Mouse (Mus musculus) embryonic facial prominence, embryonic 13.5 days (tissue): ENCODE results near the gene Apc2. TPM values are rescaled to one million over a fixed set of nuclear protein-coding genes. Genes with fewer than 3 reads are reported as not detected.
A peak's percentile ranks its signal among the peaks of the same experiment; 100 is the strongest.
"Not testable (repeated sequence)": the region's sequence is repeated elsewhere in the genome, so short reads cannot be mapped to it uniquely, and the experiment has no call there.

Experiments used
- ATAC-seq: fragments of 200-750 bp; cut with Nextera tagmentation; 2 replicates; pipeline ENCODE4 v1.8.0; 2017; ENCODE audit warnings: low read depth; ENCODE audit not compliant: insufficient number of reproducible peaks, insufficient read depth, low FRiP score, low TSS enrichment
- H3K27ac ChIP-seq: fragments of 300-500 bp; sonication (generic); 2 replicates; pipeline ENCODE4 v1.5.1; 2015; ENCODE audit warnings: moderate library complexity, mild to moderate bottlenecking, inconsistent platforms
- H3K27me3 ChIP-seq: fragments of 300-500 bp; sonication (generic); 2 replicates; pipeline ENCODE4 v1.6.1; 2015; ENCODE audit warnings: mild to moderate bottlenecking, inconsistent platforms
- H3K36me3 ChIP-seq: fragments of 300-500 bp; sonication (generic); 2 replicates; pipeline ENCODE4 v1.6.1; 2015; ENCODE audit warnings: mild to moderate bottlenecking, inconsistent platforms
- H3K4me1 ChIP-seq: fragments of 300-500 bp; sonication (generic); 2 replicates; pipeline ENCODE4 v1.6.1; 2015; ENCODE audit warnings: inconsistent platforms
- H3K4me2 ChIP-seq: fragments of 300-500 bp; sonication (generic); 2 replicates; pipeline ENCODE4 v1.6.1; 2015; ENCODE audit warnings: moderate library complexity, mild to moderate bottlenecking, inconsistent platforms
- H3K4me3 ChIP-seq: fragments of 300-500 bp; sonication (generic); 2 replicates; pipeline ENCODE4 v1.5.1; 2015; ENCODE audit warnings: mild to moderate bottlenecking, inconsistent platforms
- H3K9ac ChIP-seq: fragments of 300-500 bp; sonication (generic); 2 replicates; pipeline ENCODE4 v1.6.1; 2015; ENCODE audit warnings: mild to moderate bottlenecking, inconsistent platforms
- H3K9me3 ChIP-seq: fragments of 300-500 bp; sonication (generic); 2 replicates; pipeline ENCODE4 v1.6.1; 2016; ENCODE audit warnings: inconsistent platforms
- WGBS: fragments of 180-500 bp; shearing (Covaris S2); methylation state at CpG from one replicate; pipeline ENCODE4 v1.1.7; 2015; ENCODE audit warnings: mixed read lengths; 5-methylcytosine and 5-hydroxymethylcytosine counted together
- polyA plus RNA-seq: library from polyadenylated mRNA; unstranded; fragments of >200 nt; fragmentation: Nextera tagmentation; extraction: Ambion mirVana; gene quantifications from 2 replicates; pipeline ENCODE4 v1.2.1, GENCODE M21; 2015

Apc2 gene
- polyA plus RNA-seq, 1 experiment from 2014 or later = 9.3 TPM

GRCm38 (mm10) chr10:80339941-80340750 lies 44.4 kb downstream of the Apc2 start:
- H3K27ac ChIP-seq = no peak overlapping the region
- peaks cover 48% of the 10 kb centered on the region for H3K4me1 ChIP-seq
- H3K36me3 ChIP-seq = no peaks in the 10 kb centered on the region
- H3K4me2 ChIP-seq = peak overlapping the region; percentile 50
- peaks cover 54% of the 10 kb centered on the region for H3K27me3 ChIP-seq
- H3K4me3 ChIP-seq = peak overlapping the region; percentile 19; the same call in 1 of the 2 replicates
- H3K9me3 ChIP-seq = no peaks in the 10 kb centered on the region
- H3K9ac ChIP-seq = no peak overlapping the region
- ATAC-seq = no peak
- 16% methylated on average over 19 of the region's 19 CpGs for WGBS

DNA sequence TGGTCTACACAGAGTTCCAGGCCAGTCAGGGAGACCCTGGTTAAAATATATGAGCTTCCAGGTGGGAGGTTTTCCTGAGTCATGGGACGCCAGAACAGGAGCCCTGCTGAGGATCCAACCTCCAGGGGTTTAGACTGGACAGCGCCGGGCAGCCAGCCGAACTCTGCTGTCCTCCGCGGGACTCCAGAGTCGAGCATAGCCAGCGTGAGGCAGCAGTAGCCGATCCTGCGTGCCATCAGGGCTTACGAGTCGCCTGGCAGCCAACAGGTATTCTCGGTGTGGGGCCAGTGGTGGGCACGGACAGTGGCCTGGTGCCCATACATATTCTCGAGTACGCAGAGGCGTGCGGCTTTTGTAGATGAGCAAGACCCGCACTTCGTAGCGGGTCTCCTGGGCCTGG lies 45.2 kb downstream of the Apc2 start:
- no peak for ATAC-seq
- no peaks in the 10 kb centered on the region for H3K9me3 ChIP-seq
- H3K36me3 ChIP-seq = no peaks in the 10 kb centered on the region
- 15% methylated on average over 21 of the region's 21 CpGs for WGBS
- H3K4me3 ChIP-seq = no peak overlapping the region
- no peak overlapping the region for H3K27ac ChIP-seq
- peaks cover 63% of the 10 kb centered on the region for H3K27me3 ChIP-seq
- peaks cover 52% of the 10 kb centered on the region for H3K4me1 ChIP-seq
- H3K9ac ChIP-seq = no peak overlapping the region
- no peak overlapping the region for H3K4me2 ChIP-seq

GRCm38 (mm10) chr10:80341491-80342304 lies 45.9 kb downstream of the Apc2 start:
- H3K27ac ChIP-seq = no peak overlapping the region
- no peaks in the 10 kb centered on the region for H3K9me3 ChIP-seq
- peak overlapping the region; percentile 55 for H3K9ac ChIP-seq
- 2% methylated on average over 47 of the region's 47 CpGs for WGBS
- peaks cover 69% of the 10 kb centered on the region for H3K27me3 ChIP-seq
- no peak for ATAC-seq
- H3K4me1 ChIP-seq = peaks cover 52% of the 10 kb centered on the region
- peak overlapping the region; percentile 62 for H3K4me2 ChIP-seq
- H3K36me3 ChIP-seq = no peaks in the 10 kb centered on the region
- H3K4me3 ChIP-seq = peak overlapping the region; percentile 43

DNA sequence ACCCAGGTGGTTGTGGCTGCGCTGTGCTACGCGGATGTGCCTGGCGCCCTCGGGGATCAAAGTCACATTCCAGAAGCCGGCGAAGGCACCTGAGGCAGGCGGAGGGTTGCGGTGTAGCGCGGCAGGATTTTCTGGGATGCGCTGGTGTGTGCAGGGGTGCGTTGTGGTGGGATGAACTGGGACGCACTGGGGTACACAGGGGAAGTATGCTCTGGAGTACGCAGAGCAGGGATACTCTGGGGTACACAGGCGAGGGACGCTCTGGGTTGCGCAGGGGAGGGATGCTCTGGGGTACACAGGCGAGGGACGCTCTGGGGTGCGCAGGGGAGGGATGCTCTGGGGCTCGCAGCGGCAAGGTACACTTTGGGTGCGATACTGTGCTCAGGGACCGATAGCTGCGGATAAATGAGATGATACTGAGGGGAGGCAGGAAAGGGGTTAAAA lies 46.5 kb downstream of the Apc2 start:
- 1% methylated on average over 26 of the region's 26 CpGs for WGBS
- Histone ChIP-seq H3K4me1 (peaks cover 54% of the 10 kb centered on the region), H3K4me2 (peak overlapping the region; percentile 62), H3K27ac (no peak overlapping the region), H3K4me3 (peak overlapping the region; percentile 43), H3K36me3 (no peaks in the 10 kb centered on the region), H3K27me3 (peaks cover 75% of the 10 kb centered on the region), H3K9me3 (no peaks in the 10 kb centered on the region), H3K9ac (peak overlapping the region; percentile 55)
- ATAC-seq = 0 out of 2 replicates have a peak, but pooled peaks have one; percentile 35

DNA sequence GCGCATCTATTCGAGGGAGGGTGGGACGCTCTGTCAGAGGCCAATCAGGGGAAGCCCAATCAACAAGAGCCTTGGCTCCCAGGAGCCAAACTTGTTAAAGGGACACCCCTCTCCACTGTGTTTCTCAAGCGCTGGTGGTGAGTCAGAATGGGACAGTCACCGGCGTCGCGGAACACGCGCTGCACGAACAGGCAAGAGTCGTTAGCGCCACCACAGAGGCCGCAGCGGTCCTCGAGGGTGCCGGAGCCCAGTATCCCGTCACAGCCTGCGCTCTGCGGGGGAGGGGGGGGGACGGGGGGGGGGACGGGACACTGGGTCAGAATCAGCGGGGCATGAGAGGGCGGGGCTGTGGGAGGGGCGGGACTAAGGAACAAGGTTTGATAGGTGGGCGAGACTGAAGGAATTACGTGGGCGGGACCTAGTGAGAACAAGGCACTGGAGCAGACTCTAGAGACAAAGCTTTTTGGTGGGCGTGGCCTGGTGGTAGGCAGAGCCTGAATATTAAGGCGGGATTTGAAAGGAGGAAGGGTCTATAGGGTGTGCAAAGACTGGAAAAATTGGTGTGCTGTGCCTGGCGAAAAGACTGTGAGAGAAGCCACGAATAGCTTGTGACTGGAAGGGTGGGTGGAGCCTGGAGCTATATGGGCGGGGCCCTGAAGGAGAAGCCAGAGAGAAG lies 47.1 kb downstream of the Apc2 start:
- peak; percentile 68 for ATAC-seq
- Histone ChIP-seq H3K4me2 (peak overlapping the region; percentile 62), H3K4me1 (peaks cover 60% of the 10 kb centered on the region), H3K27ac (peak overlapping the region; percentile 55; the same call in 1 of the 2 replicates), H3K9ac (0 out of 2 replicates have a peak overlapping the region, but pooled peaks have one; percentile 46), H3K27me3 (peaks cover 81% of the 10 kb centered on the region), H3K4me3 (peak overlapping the region; percentile 43), H3K36me3 (no peaks in the 10 kb centered on the region), H3K9me3 (no peaks in the 10 kb centered on the region)
- WGBS = under 1% methylated on average over 32 of the region's 33 CpGs

- Histone ChIP-seq H3K9me3 (no peaks in the 10 kb centered on the region), H3K4me2 (peak overlapping the region; percentile 62), H3K27me3 (peaks cover 87% of the 10 kb centered on the region), H3K9ac (0 out of 2 replicates have a peak overlapping the region, but pooled peaks have one; percentile 27), H3K36me3 (no peaks in the 10 kb centered on the region), H3K27ac (peak overlapping the region; percentile 55; the same call in 1 of the 2 replicates), H3K4me1 (peaks cover 66% of the 10 kb centered on the region), H3K4me3 (peak overlapping the region; percentile 43)
- no peak; the same call in 1 of the 2 replicates for ATAC-seq
- 34% methylated on average over 13 of the region's 13 CpGs for WGBS
Observed at GRCm38 (mm10) chr10:80343425-80343895, 47.7 kb downstream of the Apc2 start.

- Histone ChIP-seq H3K27me3 (peaks cover 94% of the 10 kb centered on the region), H3K9ac (no peak overlapping the region), H3K4me1 (peaks cover 73% of the 10 kb centered on the region), H3K9me3 (no peaks in the 10 kb centered on the region), H3K4me2 (peak overlapping the region; percentile 62), H3K36me3 (no peaks in the 10 kb centered on the region), H3K27ac (no peak overlapping the region), H3K4me3 (peak overlapping the region; percentile 43; the same call in 1 of the 2 replicates)
- whole genome bisulfite sequencing = 35% methylated on average over 9 of the region's 9 CpGs
- no peak for ATAC-seq
Observed at GRCm38 (mm10) chr10:80344131-80344661, 48.4 kb downstream of the Apc2 start.

GRCm38 (mm10) chr10:80345122-80345521 lies 49.3 kb downstream of the Apc2 start:
- H3K36me3 ChIP-seq = no peaks in the 10 kb centered on the region
- 1% methylated on average over 16 of the region's 16 CpGs for WGBS
- 0 out of 2 replicates have a peak overlapping the region, but pooled peaks have one; percentile 32 for H3K9ac ChIP-seq
- no peak for ATAC-seq
- H3K27ac ChIP-seq = no peak overlapping the region
- H3K4me2 ChIP-seq = peak overlapping the region; percentile 62
- H3K4me1 ChIP-seq = peaks cover 77% of the 10 kb centered on the region
- no peaks in the 10 kb centered on the region for H3K9me3 ChIP-seq
- peak overlapping the region; percentile 21 for H3K4me3 ChIP-seq
- H3K27me3 ChIP-seq = peaks cover 99% of the 10 kb centered on the region

DNA sequence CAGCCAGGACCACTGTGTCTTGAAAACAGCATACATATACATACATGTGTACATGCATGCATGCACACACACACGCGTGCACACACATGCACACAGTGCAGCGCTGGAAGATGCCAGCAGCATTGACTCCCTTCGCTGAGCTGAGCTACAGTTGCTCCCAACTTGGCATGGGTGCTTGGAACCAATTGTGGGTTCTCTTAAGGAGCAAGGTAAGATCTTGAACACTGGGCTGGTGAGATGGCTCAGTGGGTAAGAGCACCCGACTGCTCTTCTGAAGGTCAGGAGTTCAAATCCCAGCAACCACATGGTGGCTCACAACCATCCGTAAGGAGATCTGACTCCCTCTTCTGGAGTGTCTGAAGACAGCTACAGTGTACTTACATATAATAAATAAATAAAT lies 50.2 kb downstream of the Apc2 start:
- not testable (repeated sequence) for H3K4me2 ChIP-seq, ATAC-seq, H3K36me3 ChIP-seq, H3K4me3 ChIP-seq, H3K27ac ChIP-seq, H3K9me3 ChIP-seq
- Histone ChIP-seq H3K4me1 (peaks cover 78% of the 10 kb centered on the region), H3K27me3 (peaks cover 99% of the 10 kb centered on the region), H3K9ac (0 out of 2 replicates have a peak overlapping the region, but pooled peaks have one; percentile 22)
- 65% methylated on average over 6 of the region's 6 CpGs for WGBS

DNA sequence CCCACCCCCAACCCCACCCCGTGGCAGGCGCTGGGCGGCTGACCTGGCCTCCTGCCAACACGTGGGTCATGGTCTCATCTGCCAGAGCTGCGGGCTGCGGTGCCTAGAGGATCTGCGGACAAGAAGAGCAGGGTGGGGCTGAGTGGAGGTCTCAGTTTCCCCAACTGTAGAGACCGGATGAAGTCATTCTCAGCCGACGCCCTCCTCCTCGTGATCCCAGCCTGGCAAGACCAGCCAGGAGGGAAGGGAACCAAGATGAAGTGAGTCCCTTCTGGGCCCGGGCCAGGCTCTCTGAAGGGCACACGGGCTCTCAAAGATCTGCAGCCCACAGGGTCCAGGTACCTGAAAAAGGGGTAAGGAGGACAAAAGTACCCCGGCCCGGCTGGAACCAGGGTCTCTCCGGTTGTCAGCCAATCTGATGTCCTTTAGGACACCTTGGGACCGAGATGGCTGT lies 51.8 kb downstream of the Apc2 start:
- peak overlapping the region; percentile 32 for H3K4me3 ChIP-seq
- 12% methylated on average over 17 of the region's 17 CpGs for WGBS
- peaks cover 63% of the 10 kb centered on the region for H3K4me1 ChIP-seq
- ATAC-seq = no peak
- H3K36me3 ChIP-seq = no peaks in the 10 kb centered on the region
- no peak overlapping the region for H3K27ac ChIP-seq
- H3K27me3 ChIP-seq = peaks cover 99% of the 10 kb centered on the region
- H3K9me3 ChIP-seq = no peaks in the 10 kb centered on the region
- peak overlapping the region; percentile 61 for H3K4me2 ChIP-seq
- H3K9ac ChIP-seq = 0 out of 2 replicates have a peak overlapping the region, but pooled peaks have one; percentile 59
